Mouse (Mus musculus) C2C12 (cell line): ENCODE results near the gene Scmh1. TPM values are rescaled to one million over a fixed set of nuclear protein-coding genes. Genes with fewer than 3 reads are reported as not detected.

ENCODE experiments used
- H3K27me3 ChIP-seq: one replicate; pipeline ENCODE4 v1.6.1; 2011; ENCODE audit not compliant: control insufficient read depth, insufficient read depth, insufficient read length
- H3K36me3 ChIP-seq: one replicate; pipeline ENCODE4 v1.6.1; 2011; ENCODE audit not compliant: control insufficient read depth, insufficient read depth
- H3K4me3 ChIP-seq: one replicate; pipeline ENCODE4 v1.5.1; 2011; ENCODE audit warnings: mild to moderate bottlenecking, control low read depth; ENCODE audit not compliant: poor library complexity, insufficient read depth, severe bottlenecking
- H3K79me2 ChIP-seq: one replicate; pipeline ENCODE4 v1.6.1; 2011; ENCODE audit not compliant: control insufficient read depth, insufficient read depth
- H3K79me3 ChIP-seq: one replicate; pipeline ENCODE4 v1.6.1; 2011; ENCODE audit warnings: low read depth, control low read depth
- H3ac ChIP-seq: one replicate; pipeline ENCODE3; 2011; ENCODE audit warnings: low read depth; ENCODE audit not compliant: control insufficient read depth, insufficient read length
- CEBPB ChIP-seq: IDR thresholded peaks from one replicate; pipeline ENCODE4 v1.6.1; 2011; ENCODE audit warnings: low read depth, mild to moderate bottlenecking, control low read depth, moderate library complexity
- CTCF ChIP-seq: IDR thresholded peaks from one replicate; pipeline ENCODE4 v1.5.1; 2011; ENCODE audit not compliant: control insufficient read depth, insufficient read depth, insufficient read length
- FOSL1 ChIP-seq: IDR thresholded peaks from one replicate; pipeline ENCODE4 v1.8.0; 2011; ENCODE audit warnings: mild to moderate bottlenecking, low read length; ENCODE audit not compliant: poor library complexity, insufficient read depth, severe bottlenecking
- MAX ChIP-seq: IDR thresholded peaks from one replicate; pipeline ENCODE4 v1.6.1; 2011; ENCODE audit warnings: mild to moderate bottlenecking, control low read depth
- MYOD1 ChIP-seq: IDR thresholded peaks from one replicate; pipeline ENCODE4 v1.6.1; 2011; ENCODE audit warnings: low read depth; ENCODE audit not compliant: control insufficient read depth, insufficient read length
- MYOG ChIP-seq: IDR thresholded peaks from one replicate; pipeline ENCODE4 v1.6.1; 2011; ENCODE audit not compliant: control insufficient read depth, insufficient read length; ENCODE audit errors: extremely low read depth
- USF1 ChIP-seq: IDR thresholded peaks from one replicate; pipeline ENCODE4 v1.6.1; 2011; ENCODE audit warnings: low read depth, mild to moderate bottlenecking, control low read depth, moderate library complexity
- polyA plus RNA-seq: library from polyadenylated mRNA; unstranded; fragments of >200 nt; fragmentation: generic; extraction: Trizol; gene quantifications from one replicate; pipeline ENCODE4 v1.2.1, GENCODE M21; 2012; ENCODE audit warnings: missing spikeins

The Scmh1 gene
- polyA plus RNA-seq, 1 experiment, result 40.9 TPM

GRCm38 (mm10) chr4:120571691-120572090 is 166.6 kb downstream of the Scmh1 start:
- peaks cover 33% of the 10 kb centered on the region for H3K79me2 ChIP-seq
- peaks cover 10% of the 10 kb centered on the region for H3K36me3 ChIP-seq
- no peak overlapping the region for H3K4me3 ChIP-seq
- peaks cover 30% of the 10 kb centered on the region for H3K79me3 ChIP-seq
- H3K27me3 ChIP-seq, result no peaks in the 10 kb centered on the region
- TF ChIP-seq MYOG (no peak), FOSL1 (no peak), CTCF (no peak), CEBPB (no peak), MAX (no peak), USF1 (no peak), MYOD1 (no peak)
- no peak overlapping the region for H3ac ChIP-seq

Other genes with a start within 250 kb of the Scmh1 start
- not detected for gene Edn2, start 244.1 kb upstream of the Scmh1 start, polyA plus RNA-seq
- gene Foxo6, start 117.9 kb upstream of the Scmh1 start, polyA plus RNA-seq, result 0.76 TPM
- 0.02 TPM for gene Slfnl1, start 127.0 kb downstream of the Scmh1 start, polyA plus RNA-seq
- 76.3 TPM for gene Ctps, start 165.0 kb downstream of the Scmh1 start, polyA plus RNA-seq
- gene Gm8439, start 183.5 kb downstream of the Scmh1 start, polyA plus RNA-seq, result not detected